Mouse (Mus musculus): ENCODE measurements around the gene Adam8.

- TF ChIP-seq CTCF (IDR thresholded peaks at IDR 0.05; ENCODE audit: low read depth) (peak; percentile 71), EP300 (optimal IDR thresholded peaks at IDR 0.05) (no peak)
Observed at GRCm38 (mm10) chr7:139949893-139950282, 42.5 kb downstream of the Adam8 start.
